Mouse (Mus musculus) embryonic facial prominence, embryonic 11.5 days (tissue): ENCODE data around the gene Tcaf2. TPM values are rescaled to one million over a fixed set of nuclear protein-coding genes. Genes with fewer than 3 reads are reported as not detected.

Source experiments
- ATAC-seq: fragments of 200-750 bp; cut with Nextera tagmentation; replicated peaks from 2 replicates; pipeline ENCODE4 v1.8.0; 2017; ENCODE audit warnings: low read depth; ENCODE audit not compliant: insufficient number of reproducible peaks, low FRiP score, low TSS enrichment
- DNase-seq: peaks from one replicate; pipeline ENCODE4 v3.0.0-alpha.2; 2015; ENCODE audit warnings: low spot score
- H3K27ac ChIP-seq: fragments of 300-500 bp; sonication (generic); replicated peaks from 2 replicates; pipeline ENCODE4 v1.5.1; 2014; ENCODE audit warnings: mild to moderate bottlenecking, low read depth, low read length, control low read depth
- H3K27me3 ChIP-seq: fragments of 300-500 bp; sonication (generic); 2 replicates; pipeline ENCODE4 v1.6.1; 2014; ENCODE audit warnings: mild to moderate bottlenecking, low read length, moderate library complexity, mixed read lengths; ENCODE audit not compliant: control insufficient read depth, insufficient read depth
- H3K36me3 ChIP-seq: fragments of 300-500 bp; sonication (generic); replicated peaks from 2 replicates; pipeline ENCODE4 v1.6.1; 2014; ENCODE audit warnings: low read depth, mild to moderate bottlenecking, low read length, moderate library complexity, mixed read lengths; ENCODE audit not compliant: control insufficient read depth, insufficient read depth
- H3K4me1 ChIP-seq: fragments of 300-500 bp; sonication (generic); 2 replicates; pipeline ENCODE4 v1.6.1; 2014; ENCODE audit warnings: low read length, mixed read lengths; ENCODE audit not compliant: control insufficient read depth, insufficient read depth
- H3K4me2 ChIP-seq: fragments of 300-500 bp; sonication (generic); 2 replicates; pipeline ENCODE4 v1.6.1; 2014; ENCODE audit warnings: low read depth, mild to moderate bottlenecking, control low read depth, low read length, moderate library complexity
- H3K4me3 ChIP-seq: fragments of 300-500 bp; sonication (generic); 2 replicates; pipeline ENCODE4 v1.5.1; 2014; ENCODE audit warnings: low read depth, low read length, control low read depth
- H3K9ac ChIP-seq: fragments of 300-500 bp; sonication (generic); replicated peaks from 2 replicates; pipeline ENCODE4 v1.6.1; 2014; ENCODE audit warnings: mild to moderate bottlenecking, control low read depth, low read length
- H3K9me3 ChIP-seq: fragments of 300-500 bp; sonication (generic); replicated peaks from 2 replicates; pipeline ENCODE4 v1.6.1; 2016; ENCODE audit warnings: mild to moderate bottlenecking, low read length, inconsistent platforms, mixed read lengths; ENCODE audit not compliant: control insufficient read depth
- WGBS: fragments of 180-500 bp; shearing (Covaris S2); extraction: QIAGEN DNeasy Blood & Tissue Kit; methylation state at CpG from one replicate; pipeline ENCODE4 v1.1.7; 2014; 5-methylcytosine and 5-hydroxymethylcytosine counted together
- polyA plus RNA-seq: library from polyadenylated mRNA; unstranded; fragments of >200 nt; fragmentation: Nextera tagmentation; extraction: Ambion mirVana; gene quantifications from 2 replicates; pipeline ENCODE4 v1.2.1, GENCODE M21; 2014

Tcaf2 gene
- polyA plus RNA-seq, 1 experiment from 2014 or later: 1.9 TPM

GRCm38 (mm10) chr6:42593138-42593882, 51.7 kb downstream of the Tcaf2 start:
- Histone ChIP-seq H3K4me3 (no peak overlapping the region), H3K36me3 (no peaks in the 10 kb centered on the region), H3K9me3 (no peaks in the 10 kb centered on the region), H3K9ac (no peak overlapping the region), H3K27ac (no peak overlapping the region), H3K4me1 (no peaks in the 10 kb centered on the region), H3K4me2 (no peak overlapping the region), H3K27me3 (no peaks in the 10 kb centered on the region)
- ATAC-seq (no peak), DNase-seq (no peak)
- 82% methylated on average over 17 of the region's 17 CpGs for WGBS

- no peak for DNase-seq
- H3K4me3 ChIP-seq: no peak overlapping the region
- H3K9ac ChIP-seq: no peak overlapping the region
- H3K27me3 ChIP-seq: no peaks in the 10 kb centered on the region
- H3K9me3 ChIP-seq: no peaks in the 10 kb centered on the region
- 88% methylated on average over 5 of the region's 5 CpGs for WGBS
- H3K4me2 ChIP-seq: no peak overlapping the region
- no peaks in the 10 kb centered on the region for H3K36me3 ChIP-seq
- no peaks in the 10 kb centered on the region for H3K4me1 ChIP-seq
- H3K27ac ChIP-seq: no peak overlapping the region
- no peak for ATAC-seq
Measured at GRCm38 (mm10) chr6:42586569-42586968, 58.5 kb downstream of the Tcaf2 start.

GRCm38 (mm10) chr6:42583488-42583872, 61.6 kb downstream of the Tcaf2 start:
- Histone ChIP-seq H3K4me1 (no peaks in the 10 kb centered on the region), H3K4me3 (no peak overlapping the region), H3K27ac (no peak overlapping the region), H3K27me3 (no peaks in the 10 kb centered on the region), H3K4me2 (no peak overlapping the region), H3K9me3 (no peaks in the 10 kb centered on the region), H3K9ac (no peak overlapping the region), H3K36me3 (no peaks in the 10 kb centered on the region)
- ATAC-seq: no peak
- DNase-seq: peak; percentile 74
- 3% methylated on average over 7 of the region's 7 CpGs for WGBS

GRCm38 (mm10) chr6:42582741-42583487, 62.1 kb downstream of the Tcaf2 start:
- 58% methylated on average over 9 of the region's 9 CpGs for WGBS
- no peak overlapping the region for H3K27ac ChIP-seq
- no peaks in the 10 kb centered on the region for H3K9me3 ChIP-seq
- H3K9ac ChIP-seq: no peak overlapping the region
- no peaks in the 10 kb centered on the region for H3K36me3 ChIP-seq
- peak; percentile 2 for DNase-seq
- no peak overlapping the region for H3K4me3 ChIP-seq
- no peak for ATAC-seq
- no peaks in the 10 kb centered on the region for H3K4me1 ChIP-seq
- no peaks in the 10 kb centered on the region for H3K27me3 ChIP-seq
- no peak overlapping the region for H3K4me2 ChIP-seq

- ATAC-seq (no peak), DNase-seq (no peak)
- Histone ChIP-seq H3K9me3 (no peaks in the 10 kb centered on the region), H3K4me1 (no peaks in the 10 kb centered on the region), H3K36me3 (no peaks in the 10 kb centered on the region), H3K27ac (no peak overlapping the region), H3K27me3 (no peaks in the 10 kb centered on the region), H3K4me2 (no peak overlapping the region), H3K9ac (no peak overlapping the region), H3K4me3 (no peak overlapping the region)
- 86% methylated on average over 4 of the region's 4 CpGs for WGBS
Measured at GRCm38 (mm10) chr6:42578678-42579077, 66.4 kb downstream of the Tcaf2 start.

- no peak overlapping the region for H3K4me2 ChIP-seq
- H3K9ac ChIP-seq: no peak overlapping the region
- H3K36me3 ChIP-seq: no peaks in the 10 kb centered on the region
- no peaks in the 10 kb centered on the region for H3K9me3 ChIP-seq
- no peak overlapping the region for H3K27ac ChIP-seq
- no peaks in the 10 kb centered on the region for H3K4me1 ChIP-seq
- WGBS: 92% methylated on average over 2 of the region's 2 CpGs
- no peaks in the 10 kb centered on the region for H3K27me3 ChIP-seq
- no peak for DNase-seq
- H3K4me3 ChIP-seq: no peak overlapping the region
- ATAC-seq: no peak
Measured at GRCm38 (mm10) chr6:42577433-42577832, 67.6 kb downstream of the Tcaf2 start.

Other genes starting within 250 kb of the Tcaf2 start
- not detected in 2 replicates for gene Tas2r143, start 245.0 kb downstream of the Tcaf2 start, polyA plus RNA-seq
- not detected in 2 replicates for gene Tas2r135, start 239.8 kb downstream of the Tcaf2 start, polyA plus RNA-seq
- not detected in 2 replicates for gene Tas2r126, start 210.7 kb downstream of the Tcaf2 start, polyA plus RNA-seq
- gene Olfr458, start 180.1 kb downstream of the Tcaf2 start, polyA plus RNA-seq: not detected in 2 replicates
- not detected in 2 replicates for gene Olfr457, start 168.9 kb downstream of the Tcaf2 start, polyA plus RNA-seq
- not detected in 2 replicates for gene Olfr456, start 158.0 kb downstream of the Tcaf2 start, polyA plus RNA-seq
- not detected in 2 replicates for gene Olfr455, start 97.7 kb downstream of the Tcaf2 start, polyA plus RNA-seq
- not detected in 2 replicates for gene Tcaf3, start 47.6 kb downstream of the Tcaf2 start, polyA plus RNA-seq
- 104 and 106 TPM in 2 replicates for gene Tcaf1, start 64.8 kb upstream of the Tcaf2 start, polyA plus RNA-seq
- gene Olfr453, start 94.1 kb upstream of the Tcaf2 start, polyA plus RNA-seq: not detected in 2 replicates
- gene Olfr38, start 111.2 kb upstream of the Tcaf2 start, polyA plus RNA-seq: not detected in 2 replicates
- gene Olfr452, start 139.8 kb upstream of the Tcaf2 start, polyA plus RNA-seq: not detected in 2 replicates
- gene Olfr450, start 166.7 kb upstream of the Tcaf2 start, polyA plus RNA-seq: not detected in 2 replicates
- not detected in 2 replicates for gene Olfr449, start 189.1 kb upstream of the Tcaf2 start, polyA plus RNA-seq
- not detected in 2 replicates for gene Olfr448, start 245.2 kb upstream of the Tcaf2 start, polyA plus RNA-seq